Mouse (Mus musculus) ES-E14 (cell line): ENCODE measurements around the gene Sptssb. TPM values are rescaled to one million over a fixed set of nuclear protein-coding genes. Genes with fewer than 3 reads are reported as not detected.

Experiments
- DNase-seq: peaks from one replicate; pipeline ENCODE4 v3.0.0-alpha.2; 2013; ENCODE audit warnings: low read depth, low spot score
- H3K27ac ChIP-seq: 2 replicates; pipeline ENCODE4 v1.5.1; 2012; ENCODE audit warnings: low read depth, mild to moderate bottlenecking, low read length, moderate library complexity, mixed read lengths; ENCODE audit not compliant: poor library complexity, insufficient read depth, severe bottlenecking
- H3K36me3 ChIP-seq: 2 replicates; pipeline ENCODE4 v1.6.1; 2012; ENCODE audit warnings: mild to moderate bottlenecking, low read length, moderate library complexity, mixed read lengths; ENCODE audit not compliant: control insufficient read depth, poor library complexity, insufficient read depth, severe bottlenecking
- H3K4me1 ChIP-seq, 2 experiments: fragments of 150-350 bp in 1 of 2; sonication (generic) in 1 of 2; 2 replicates each; pipeline ENCODE4 v1.6.1; 2012; ENCODE audit warnings: low read length in 2 of 2, mild to moderate bottlenecking in 1 of 2, mixed read lengths in 1 of 2; ENCODE audit not compliant: control insufficient read depth in 2 of 2, insufficient read depth in 2 of 2, poor library complexity in 1 of 2
- H3K4me3 ChIP-seq, 2 experiments: fragments of 150-350 bp in 1 of 2; sonication (generic) in 1 of 2; 2 replicates each; pipeline ENCODE4 v1.5.1; 2012; ENCODE audit warnings: low read length in 2 of 2, low read depth in 1 of 2, mild to moderate bottlenecking in 1 of 2, mixed read lengths in 1 of 2; ENCODE audit not compliant: insufficient read depth in 1 of 2, poor library complexity in 1 of 2, severe bottlenecking in 1 of 2
- H3K9ac ChIP-seq: 2 replicates; pipeline ENCODE4 v1.6.1; 2012; ENCODE audit warnings: low read depth, mild to moderate bottlenecking, low read length, mixed read lengths; ENCODE audit not compliant: poor library complexity, insufficient read depth, severe bottlenecking
- H3K9me3 ChIP-seq: fragments of 150-350 bp; sonication (generic); 2 replicates; pipeline ENCODE4 v1.6.1; 2012; ENCODE audit warnings: low read depth, mild to moderate bottlenecking, low read length; ENCODE audit not compliant: control insufficient read depth, insufficient read depth
- CHD2 ChIP-seq: IDR thresholded peaks from 2 replicates; pipeline ENCODE4 v1.6.1; 2014; ENCODE audit warnings: mild to moderate bottlenecking, low read depth, low read length, inconsistent platforms
- HCFC1 ChIP-seq: IDR thresholded peaks from 2 replicates; pipeline ENCODE4 v1.6.1; 2012; ENCODE audit warnings: low read length, inconsistent platforms, borderline replicate concordance; ENCODE audit not compliant: insufficient read depth
- MAFK ChIP-seq: IDR thresholded peaks from 2 replicates; pipeline ENCODE4 v1.6.1; 2014; ENCODE audit warnings: mild to moderate bottlenecking, low read depth, low read length, inconsistent platforms; ENCODE audit not compliant: insufficient read depth
- ZC3H11A ChIP-seq: IDR thresholded peaks from 2 replicates; pipeline ENCODE4 v1.6.1; 2012; ENCODE audit warnings: low read depth, mild to moderate bottlenecking, inconsistent platforms, low read length, borderline replicate concordance
- ZNF384 ChIP-seq: IDR thresholded peaks from 2 replicates; pipeline ENCODE4 v1.6.1; 2012; ENCODE audit warnings: low read depth, low read length, inconsistent platforms
- in situ Hi-C, 2 experiments: fragments of 600-800 bp; cut with MboI; formaldehyde crosslinking; loops; one replicate each; pipeline ENCODE4 v1.15.1; 2025; ENCODE audit warnings: low sequenced_read_pairs in 2 of 2, inconsistent platforms in 1 of 2; ENCODE audit not compliant: unreplicated experiment in 2 of 2
- total RNA-seq: library from RNA; depleted of rRNA; stranded (reverse); fragments of 300-350 nt; gene quantifications from 2 replicates; pipeline ENCODE4 v1.2.3, GENCODE M21; 2012

Sptssb gene
- total RNA-seq, 1 experiment = not detected

- H3K4me3 ChIP-seq = no peak overlapping the region
- no peak overlapping the region for H3K27ac ChIP-seq
- no peak overlapping the region for H3K9ac ChIP-seq
- H3K36me3 ChIP-seq = no peaks in the 10 kb centered on the region
- no peak for DNase-seq
- H3K9me3 ChIP-seq = no peaks in the 10 kb centered on the region
- in situ Hi-C loops = no loop called here
- TF ChIP-seq ZC3H11A (no peak), MAFK (no peak), CHD2 (no peak), ZNF384 (no peak), HCFC1 (no peak)
- no peaks in the 10 kb centered on the region for H3K4me1 ChIP-seq
Observed at GRCm38 (mm10) chr3:69813005-69813695, 46.6 kb downstream of the Sptssb start.

GRCm38 (mm10) chr3:69812442-69812841, 47.3 kb downstream of the Sptssb start:
- H3K27ac ChIP-seq = no peak overlapping the region
- H3K36me3 ChIP-seq = no peaks in the 10 kb centered on the region
- H3K4me1 ChIP-seq = no peaks in the 10 kb centered on the region
- H3K9me3 ChIP-seq = no peaks in the 10 kb centered on the region
- in situ Hi-C loops = no loop called here
- no peak overlapping the region for H3K4me3 ChIP-seq
- TF ChIP-seq ZNF384 (no peak), CHD2 (no peak), MAFK (no peak), HCFC1 (no peak), ZC3H11A (no peak)
- no peak for DNase-seq
- no peak overlapping the region for H3K9ac ChIP-seq

- Histone ChIP-seq H3K4me1 (no peaks in the 10 kb centered on the region), H3K36me3 (no peaks in the 10 kb centered on the region), H3K4me3 (no peak overlapping the region), H3K27ac (no peak overlapping the region), H3K9ac (no peak overlapping the region), H3K9me3 (no peaks in the 10 kb centered on the region)
- no peak for DNase-seq
- in situ Hi-C loops = no loop called here
- no peak for TF ChIP-seq HCFC1
- no peak for TF ChIP-seq MAFK
- TF ChIP-seq CHD2 = no peak
- no peak for TF ChIP-seq ZC3H11A
- no peak for TF ChIP-seq ZNF384
Observed at GRCm38 (mm10) chr3:69808479-69808878, 51.3 kb downstream of the Sptssb start.

- H3K27ac ChIP-seq = no peak overlapping the region
- H3K4me1 ChIP-seq = no peaks in the 10 kb centered on the region
- in situ Hi-C loops = no loop called here
- DNase-seq = no peak
- H3K9ac ChIP-seq = no peak overlapping the region
- H3K9me3 ChIP-seq = no peaks in the 10 kb centered on the region
- H3K4me3 ChIP-seq = no peak overlapping the region
- no peaks in the 10 kb centered on the region for H3K36me3 ChIP-seq
- TF ChIP-seq CHD2 (no peak), ZC3H11A (no peak), HCFC1 (no peak), ZNF384 (no peak), MAFK (no peak)
Observed at GRCm38 (mm10) chr3:69803137-69803536, 56.6 kb downstream of the Sptssb start.
